Mouse (Mus musculus) heart, postnatal 0 days (tissue): Measurements from ENCODE around the gene Pgam1.

Experiments
- CTCF ChIP-seq: IDR thresholded peaks from 2 replicates; pipeline ENCODE4 v1.5.1; 2016; ENCODE audit warnings: antibody characterized with exemption, control low read depth, low read depth
- EP300 ChIP-seq: IDR thresholded peaks from 2 replicates; pipeline ENCODE4 v1.6.1; 2016; ENCODE audit warnings: antibody characterized with exemption, low read depth

DNA sequence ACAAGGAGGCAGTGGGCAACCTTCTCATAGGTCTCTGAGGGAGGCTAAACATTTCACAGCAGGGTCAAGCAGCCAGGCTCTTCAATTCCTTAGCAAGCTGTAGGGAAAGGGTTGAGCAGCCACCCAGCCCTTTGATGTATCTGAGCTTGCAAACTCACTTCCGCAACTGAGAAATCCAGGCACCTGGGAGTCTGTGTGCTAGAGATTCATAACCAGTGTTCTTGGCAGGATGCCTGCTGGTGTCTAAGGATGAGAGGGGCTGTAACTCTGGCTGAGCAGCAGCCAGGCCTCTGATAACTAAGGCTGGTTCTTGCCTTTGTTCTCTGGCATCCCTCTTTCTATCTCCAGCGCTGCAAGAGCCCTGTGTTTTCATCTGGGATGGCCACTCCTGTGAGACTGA, 10.0 kb upstream of the Pgam1 start:
- TF ChIP-seq CTCF (no peak), EP300 (no peak)
